Mouse (Mus musculus) CH12.LX (cell line): ENCODE results near the gene Npcd.

Source experiments
- CTCF ChIP-seq, 2 experiments: IDR thresholded peaks in 1 of 2; conservative IDR thresholded peaks in 1 of 2; 2 replicates each; pipeline ENCODE4 v1.5.1; 2011 to 2012; ENCODE audit warnings: low read depth in 2 of 2, low read length in 2 of 2, improper control_type of control experiment in 1 of 2, inconsistent platforms in 1 of 2, mild to moderate bottlenecking in 1 of 2, moderate library complexity in 1 of 2
- ETS1 ChIP-seq: conservative IDR thresholded peaks from 2 replicates; pipeline ENCODE4 v1.6.1; 2012; ENCODE audit warnings: low read depth, mild to moderate bottlenecking, inconsistent platforms, low read length, improper control_type of control experiment, moderate library complexity
- POLR2A ChIP-seq: IDR thresholded peaks from 2 replicates; pipeline ENCODE4 v1.6.1; 2011; ENCODE audit warnings: low read depth, mild to moderate bottlenecking, improper control_type of control experiment, low read length
- USF2 ChIP-seq: conservative IDR thresholded peaks from 2 replicates; pipeline ENCODE4 v1.6.1; 2011; ENCODE audit warnings: low read depth, low read length, improper control_type of control experiment
- ZKSCAN1 ChIP-seq: IDR thresholded peaks from 2 replicates; pipeline ENCODE4 v1.6.1; 2012; ENCODE audit warnings: low read depth, inconsistent platforms, low read length, improper control_type of control experiment, borderline replicate concordance
- ZMIZ1 ChIP-seq: IDR thresholded peaks from 2 replicates; pipeline ENCODE4 v1.6.1; 2012; ENCODE audit warnings: low read depth, mild to moderate bottlenecking, inconsistent platforms, low read length, improper control_type of control experiment
- ZNF384 ChIP-seq: IDR thresholded peaks from 2 replicates; pipeline ENCODE4 v1.6.1; 2012; ENCODE audit warnings: low read depth, low read length, improper control_type of control experiment, inconsistent platforms

DNA sequence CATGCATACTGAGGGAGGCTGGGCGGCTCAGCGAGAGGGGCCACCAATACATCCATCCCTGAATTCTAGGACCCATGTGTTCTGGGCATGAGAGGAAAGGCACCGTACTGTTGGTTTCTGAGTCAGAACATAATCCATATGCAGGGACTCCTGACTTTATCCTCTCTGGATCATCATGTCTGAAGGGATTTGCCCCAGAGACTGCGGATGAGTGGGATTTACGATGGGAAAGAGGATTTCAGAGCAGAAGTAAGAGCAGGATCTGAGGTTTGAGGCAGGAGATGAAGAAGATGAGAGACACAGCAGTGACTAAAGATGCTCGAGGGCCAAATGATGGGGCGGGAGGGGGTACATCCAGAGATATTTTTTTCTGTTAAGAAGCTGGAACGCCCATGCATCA is 39.5 kb upstream of the Npcd start:
- TF ChIP-seq USF2: no peak
- TF ChIP-seq ZMIZ1: no peak
- TF ChIP-seq POLR2A: no peak
- TF ChIP-seq ETS1: no peak
- no peak for TF ChIP-seq ZNF384
- TF ChIP-seq CTCF (conservative IDR thresholded peaks at IDR 0.05 in 1 of 2, IDR thresholded peaks at IDR 0.05 in 1 of 2; ENCODE audit: low read depth in 2 of 2, low read length in 2 of 2): no peak
- no peak for TF ChIP-seq ZKSCAN1
